Mouse (Mus musculus): ENCODE data around the gene Fnbp1.

Fnbp1 gene

DNA sequence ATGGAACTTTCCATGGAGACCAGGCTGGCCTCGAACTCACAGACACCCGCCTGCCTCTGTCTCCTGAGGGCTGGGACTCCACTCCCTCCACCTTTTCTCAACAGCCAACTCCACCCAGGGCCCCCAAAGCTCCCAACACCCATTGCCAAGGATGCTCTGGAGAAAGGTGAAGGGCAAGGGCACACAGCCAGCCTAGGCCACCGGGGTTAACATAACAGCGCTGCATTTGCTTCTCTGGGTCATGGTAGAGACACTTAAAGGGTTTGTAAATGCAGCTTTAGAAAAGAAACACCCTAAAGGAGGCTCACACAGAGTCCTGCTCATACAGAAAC is 72.7 kb downstream of the Fnbp1 start:
- DNase-seq (ENCODE audit: low spot score in 2 of 2) = no peak

DNA sequence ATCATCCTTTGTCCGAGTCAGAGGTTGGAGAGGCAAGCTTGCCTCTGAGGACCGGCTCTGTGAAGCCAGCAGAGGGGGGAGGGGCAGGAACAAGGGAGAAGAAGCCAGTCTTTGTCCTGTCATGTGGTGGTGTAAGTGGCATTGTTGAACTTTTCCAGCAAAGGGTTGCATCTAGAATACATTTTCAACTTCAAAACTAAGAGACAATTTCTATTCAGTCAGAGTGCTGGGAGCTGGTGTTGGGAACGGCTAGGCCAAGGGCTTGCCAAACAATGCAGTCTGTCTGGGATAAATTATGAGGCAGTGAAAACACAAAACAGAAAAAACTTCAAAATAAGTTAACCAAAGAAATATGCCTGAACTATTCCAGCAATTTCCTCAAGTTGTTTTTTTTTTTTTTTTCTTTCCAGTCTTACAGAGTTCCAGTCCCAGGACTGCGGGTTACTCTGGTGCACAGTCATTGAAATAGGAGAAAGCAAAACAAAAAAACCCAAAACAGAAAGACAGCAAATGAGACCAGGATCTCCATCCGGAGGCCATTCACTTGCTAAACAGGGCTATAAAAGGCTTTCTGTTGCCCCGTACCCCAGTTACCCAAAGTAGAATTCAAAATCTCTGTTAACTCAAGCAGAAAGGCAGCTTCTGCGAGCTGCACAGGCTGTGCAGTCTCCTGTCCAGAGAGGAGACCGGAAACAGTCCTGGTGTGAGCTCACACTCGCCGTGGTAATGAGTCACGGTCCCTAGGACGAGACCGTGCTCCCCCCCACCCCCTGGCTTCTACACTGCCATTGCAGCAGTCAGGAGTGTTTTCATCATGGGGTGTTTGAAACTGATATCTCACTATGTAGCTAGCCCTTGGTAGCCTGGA is 73.3 kb downstream of the Fnbp1 start:
- no peak for DNase-seq (ENCODE audit: low spot score in 2 of 2)

DNA sequence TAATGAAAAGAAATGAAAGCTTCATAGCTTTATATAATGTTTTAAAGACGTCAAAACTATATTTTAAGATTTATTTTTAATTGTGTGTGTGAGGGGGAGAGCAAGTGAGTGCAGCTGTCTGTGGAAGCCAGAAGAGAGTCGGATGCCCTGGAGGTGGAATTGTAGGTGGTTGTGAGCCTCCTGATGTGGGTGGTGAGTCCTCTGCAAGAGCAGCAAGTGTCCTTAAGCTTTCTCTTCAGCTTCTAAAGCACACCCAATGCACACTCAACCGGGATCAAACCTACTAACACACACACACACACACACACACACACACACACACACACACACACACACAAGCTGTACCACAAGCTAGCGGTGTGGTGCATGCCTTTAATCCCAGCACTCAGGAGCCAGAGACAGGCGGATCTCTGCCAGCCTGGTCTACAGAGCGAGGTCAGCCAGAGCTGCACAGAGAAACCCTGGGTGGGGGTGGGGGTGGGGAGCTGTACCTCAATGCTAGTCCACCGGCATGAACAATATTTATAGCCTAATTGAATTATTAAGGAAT is 74.0 kb downstream of the Fnbp1 start:
- DNase-seq (ENCODE audit: low spot score in 2 of 2) = no peak

DNA sequence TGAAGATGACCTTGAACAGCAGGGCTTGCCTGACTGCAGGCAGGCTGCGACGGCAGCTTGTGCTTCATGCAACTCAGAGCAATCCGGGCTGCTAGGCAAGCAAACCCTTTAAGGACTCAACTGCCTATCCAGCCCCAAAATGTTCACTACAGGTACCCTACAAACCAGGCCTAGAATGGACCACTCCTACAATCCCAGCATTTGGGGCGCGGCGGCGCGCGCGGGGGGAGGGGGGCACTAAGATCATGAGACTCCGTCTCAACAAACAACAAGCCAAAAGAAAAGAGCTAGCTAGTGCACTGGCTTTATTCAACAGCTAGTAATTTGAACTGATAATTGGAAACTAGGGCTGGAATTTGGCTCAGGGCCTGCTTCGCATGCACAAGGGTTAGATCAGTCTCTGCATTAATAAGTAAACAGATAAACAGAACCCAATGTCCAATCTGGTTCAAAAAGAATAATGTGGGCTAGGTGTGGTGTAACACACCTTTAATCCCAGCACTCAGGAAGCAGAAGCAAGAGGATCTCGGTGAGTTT is 74.7 kb downstream of the Fnbp1 start:
- no peak for DNase-seq (ENCODE audit: low spot score in 2 of 2)

DNA sequence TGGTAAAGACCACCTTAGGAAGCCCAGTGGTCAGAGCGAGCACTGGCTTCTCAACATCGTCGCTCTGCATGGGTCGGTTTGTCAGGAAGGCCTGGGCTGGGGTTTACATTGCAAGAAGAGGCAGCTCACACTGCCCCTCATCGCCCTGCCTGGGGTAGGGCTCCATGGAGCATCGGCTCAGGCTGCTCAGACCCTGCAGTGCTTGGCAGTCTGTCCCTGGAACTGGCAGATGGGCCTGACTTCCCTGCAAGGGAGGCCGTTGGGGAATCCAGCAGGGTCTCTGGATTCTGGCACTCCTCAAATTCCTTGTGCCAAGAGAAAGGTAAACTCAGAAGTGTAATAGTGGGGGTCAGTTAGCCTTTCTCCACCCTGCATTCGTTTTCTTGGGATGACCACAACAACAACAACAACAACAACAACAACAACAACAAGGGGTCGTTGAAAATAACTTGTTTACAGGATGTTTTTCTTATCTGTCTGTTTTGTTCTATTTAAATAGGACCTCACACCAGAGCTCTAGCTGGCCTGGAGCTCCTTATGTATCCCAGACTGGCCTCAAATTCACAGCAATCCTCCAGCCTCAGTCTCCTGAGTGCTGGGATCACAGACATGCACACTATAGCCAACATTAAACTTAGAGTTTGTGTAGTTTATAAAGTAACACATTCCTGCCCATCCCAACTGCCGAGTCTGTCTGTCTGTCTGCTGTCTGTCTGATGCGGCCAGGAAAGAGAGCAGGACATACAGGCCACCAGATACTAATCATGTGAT is 75.6 kb downstream of the Fnbp1 start:
- no peak for DNase-seq (ENCODE audit: low spot score in 2 of 2)

DNA sequence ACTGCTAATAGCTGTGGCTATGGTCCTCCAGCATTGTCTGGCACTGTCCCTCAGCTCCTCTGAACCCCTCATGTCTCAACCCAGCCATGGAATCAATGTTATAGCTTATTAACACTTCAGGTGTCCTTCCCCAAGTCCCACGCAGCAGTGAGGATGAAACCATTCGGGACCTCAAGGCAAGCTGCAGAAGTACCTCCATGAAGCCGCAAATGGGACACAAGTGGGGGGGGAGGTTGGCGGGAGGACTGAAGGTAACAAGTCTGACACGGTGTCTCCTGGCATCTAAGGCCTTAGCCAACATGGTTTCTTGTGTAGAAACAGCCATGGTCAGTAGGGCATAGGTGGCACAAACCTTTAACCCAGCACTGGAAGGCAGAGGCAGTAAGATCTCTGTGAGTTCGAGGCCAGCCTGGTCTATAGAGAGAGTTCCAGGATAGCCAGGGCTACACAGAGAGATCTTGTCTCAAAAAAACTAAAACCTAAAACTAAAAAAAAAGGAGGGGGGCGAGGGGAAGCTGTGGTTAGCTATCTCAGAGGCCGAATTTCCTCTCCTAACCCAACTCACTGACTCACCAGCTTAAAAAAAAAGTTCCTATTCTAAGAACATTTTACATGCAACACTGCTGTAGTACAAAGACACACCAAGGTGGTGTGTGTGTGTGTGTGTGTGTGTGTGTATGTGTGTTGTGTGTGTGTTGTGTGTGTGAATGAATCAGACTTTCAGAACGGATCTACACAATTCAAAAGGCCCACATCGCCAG is 79.8 kb downstream of the Fnbp1 start:
- DNase-seq (ENCODE audit: low spot score in 2 of 2) = peak; percentile 64 to 71

DNA sequence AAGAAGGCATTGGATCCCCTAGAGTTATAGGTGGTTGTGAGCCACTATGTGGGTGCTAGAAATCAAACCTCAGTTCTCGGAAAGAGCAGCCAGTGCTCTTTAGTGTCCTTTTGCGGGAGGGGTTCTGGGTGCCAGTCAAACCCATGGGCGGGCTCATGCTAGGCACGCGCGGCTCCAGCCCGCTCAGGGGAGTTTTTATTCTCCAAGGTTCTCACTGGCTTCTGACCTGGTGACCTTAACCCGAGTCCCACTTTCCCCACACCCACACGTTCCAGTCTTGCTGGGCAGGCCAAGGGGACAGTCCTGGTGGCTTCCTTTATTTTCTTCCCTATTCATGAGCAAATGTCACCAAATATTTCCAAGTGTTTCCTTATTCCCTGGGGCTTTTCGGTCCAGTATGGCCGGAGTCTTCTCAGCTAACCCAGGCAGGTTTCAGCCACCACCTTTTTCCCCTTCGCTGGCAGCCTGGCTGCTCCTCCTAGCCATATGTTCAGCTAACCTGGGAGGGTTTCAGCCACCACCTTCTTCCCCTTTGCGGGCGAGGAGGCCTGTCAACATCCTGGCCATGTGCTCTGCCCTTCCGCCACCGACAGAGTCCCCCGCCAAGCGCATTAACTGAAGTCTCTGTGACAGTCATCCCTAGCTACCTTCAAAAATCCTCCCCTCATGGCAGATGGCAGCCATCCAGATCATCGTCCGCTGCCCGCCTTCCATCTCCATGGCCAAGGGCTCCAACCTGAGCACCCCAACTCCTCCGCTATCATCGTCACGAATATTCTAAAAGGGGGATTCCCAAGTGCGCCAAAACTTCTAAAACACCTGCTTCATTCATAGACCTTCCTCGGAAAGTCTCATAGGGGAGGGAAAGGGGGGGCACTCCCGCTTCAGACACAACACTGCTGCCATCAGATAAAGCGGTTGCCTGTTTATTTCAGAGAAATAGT is 80.7 kb downstream of the Fnbp1 start:
- peak; percentile 73 to 83 for DNase-seq (ENCODE audit: low spot score in 2 of 2)

DNA sequence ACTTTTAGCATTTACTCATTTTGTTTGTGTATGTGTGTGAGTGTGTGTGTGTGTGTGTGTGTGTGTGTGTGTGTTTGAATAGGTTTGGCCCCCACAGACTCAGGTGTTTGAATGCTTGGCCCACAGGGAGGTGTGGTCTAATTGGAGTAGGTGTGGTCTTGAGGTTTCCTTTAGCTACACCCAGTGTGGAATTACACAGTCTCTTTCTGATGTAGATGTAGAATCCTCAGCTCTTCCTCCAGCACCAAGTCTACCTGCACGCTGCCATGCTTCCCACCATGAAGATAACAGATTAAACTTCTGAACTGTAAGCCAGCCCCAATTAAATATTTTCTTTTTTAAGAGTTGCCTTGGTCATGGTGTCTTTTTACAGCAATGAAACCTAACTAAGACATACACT is 81.5 kb downstream of the Fnbp1 start:
- peak in 1 of 2 experiments; percentile 46 for DNase-seq (ENCODE audit: low spot score in 2 of 2)

DNA sequence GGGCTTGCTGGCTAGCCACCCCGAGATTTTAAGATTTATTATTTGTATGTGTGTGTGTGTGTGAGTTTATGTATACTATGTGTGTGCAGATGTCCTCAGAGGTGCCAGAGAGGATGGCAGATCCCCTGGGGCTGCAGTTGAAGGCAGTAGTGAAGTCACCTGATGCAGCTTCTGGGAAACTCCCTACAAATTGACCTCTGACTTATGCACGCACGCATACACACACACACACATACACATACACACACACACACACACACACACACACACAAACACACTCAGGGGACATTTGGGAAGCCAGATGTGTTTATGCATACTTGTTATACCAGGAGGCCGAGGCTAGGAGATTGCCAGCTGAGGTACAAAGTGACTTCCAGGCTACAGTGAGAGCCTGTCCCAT is 83.4 kb downstream of the Fnbp1 start:
- no peak for DNase-seq (ENCODE audit: low spot score in 2 of 2)

DNA sequence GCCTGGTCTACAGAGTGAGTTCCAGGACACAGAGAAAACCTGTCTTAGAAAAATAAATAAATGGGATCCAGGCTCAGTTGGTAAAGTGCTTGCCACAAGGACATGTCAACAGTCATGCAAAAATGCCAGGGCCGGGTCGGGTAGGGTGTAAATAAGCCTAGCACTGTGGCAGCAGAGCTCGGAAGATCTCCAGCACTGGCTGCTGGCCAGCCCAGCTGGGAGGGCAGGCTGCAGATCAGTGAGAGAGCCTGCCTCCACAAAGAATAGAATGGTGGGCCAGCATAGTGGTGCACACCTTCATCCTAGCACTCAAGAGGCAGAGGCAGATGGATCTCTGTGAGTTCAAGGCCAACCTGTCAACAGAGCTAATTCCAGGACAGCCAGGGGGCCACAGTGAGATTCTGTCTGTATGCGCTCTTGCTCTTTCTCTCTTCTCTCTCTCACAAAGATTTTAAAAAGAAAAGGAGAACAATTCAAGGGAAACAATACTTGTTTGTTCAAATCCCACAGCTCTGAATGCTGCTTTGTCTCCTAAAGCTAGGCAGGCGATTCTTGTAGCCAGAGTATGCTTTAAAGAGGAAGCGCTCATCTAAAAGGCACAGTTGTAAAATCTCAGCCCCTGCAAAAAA is 84.1 kb downstream of the Fnbp1 start:
- no peak for DNase-seq (ENCODE audit: low spot score in 2 of 2)

DNA sequence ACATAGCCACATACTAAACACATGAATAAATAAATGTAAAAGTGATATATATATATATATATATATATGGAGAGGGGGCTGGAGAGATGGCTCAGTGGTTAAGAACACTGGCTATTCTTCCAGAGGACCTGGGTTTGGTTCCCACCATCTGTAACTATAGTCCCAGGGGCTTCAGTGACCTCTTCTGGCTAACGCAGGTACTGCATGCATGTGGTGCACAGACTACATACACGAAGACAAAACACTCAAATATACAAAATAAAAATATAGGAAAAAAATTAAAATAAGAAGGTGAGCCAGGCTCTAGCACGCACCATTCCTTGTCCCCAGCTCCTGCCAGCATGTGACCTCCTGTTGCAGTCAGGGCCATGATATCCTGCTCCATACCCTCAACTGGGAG is 85.7 kb downstream of the Fnbp1 start:
- DNase-seq (ENCODE audit: low spot score in 2 of 2) = no peak

DNA sequence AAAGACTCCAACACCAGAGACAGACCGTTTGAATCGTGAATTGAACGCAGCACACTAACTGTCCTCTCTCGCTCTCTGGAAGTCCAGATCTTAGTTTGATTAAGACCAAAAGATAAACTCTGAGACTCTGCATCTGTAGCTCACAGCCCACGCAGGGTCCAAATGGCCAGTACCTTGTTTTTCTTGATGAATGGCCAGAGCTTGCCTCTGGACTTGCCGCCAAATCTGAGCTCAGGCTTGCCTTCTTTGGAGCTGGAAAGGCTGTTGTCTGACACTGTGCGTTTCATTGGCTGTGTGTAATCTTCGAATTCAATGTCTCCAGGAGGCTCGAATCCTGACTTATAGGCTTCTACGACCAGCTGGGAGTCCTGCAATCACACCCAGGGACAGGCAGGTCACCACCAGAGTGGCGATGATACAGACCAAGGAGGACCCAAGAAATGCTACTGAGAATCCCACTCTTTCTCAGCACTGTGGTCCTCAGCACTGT is 87.9 kb downstream of the Fnbp1 start:
- DNase-seq (ENCODE audit: low spot score in 2 of 2) = no peak

DNA sequence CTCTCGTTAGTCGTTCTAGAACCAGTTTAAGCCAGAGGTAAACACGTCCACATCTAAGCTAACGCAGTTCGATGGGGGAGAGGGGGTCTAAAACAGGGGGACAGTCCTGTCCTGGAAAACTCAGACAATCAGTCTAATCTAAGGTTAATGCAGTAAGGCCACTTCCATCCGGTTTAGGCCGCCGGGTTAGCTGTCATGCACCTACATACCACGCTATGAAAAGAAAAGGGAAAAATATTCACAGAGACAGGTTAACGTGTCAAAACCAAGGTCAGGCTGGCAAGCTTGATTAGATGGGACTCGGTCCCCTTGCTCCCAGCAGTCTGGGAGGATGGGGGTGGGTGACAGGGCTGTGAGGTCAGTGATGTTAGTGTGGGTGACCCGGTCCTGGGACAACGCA is 88.4 kb downstream of the Fnbp1 start:
- no peak for DNase-seq (ENCODE audit: low spot score in 2 of 2)

DNA sequence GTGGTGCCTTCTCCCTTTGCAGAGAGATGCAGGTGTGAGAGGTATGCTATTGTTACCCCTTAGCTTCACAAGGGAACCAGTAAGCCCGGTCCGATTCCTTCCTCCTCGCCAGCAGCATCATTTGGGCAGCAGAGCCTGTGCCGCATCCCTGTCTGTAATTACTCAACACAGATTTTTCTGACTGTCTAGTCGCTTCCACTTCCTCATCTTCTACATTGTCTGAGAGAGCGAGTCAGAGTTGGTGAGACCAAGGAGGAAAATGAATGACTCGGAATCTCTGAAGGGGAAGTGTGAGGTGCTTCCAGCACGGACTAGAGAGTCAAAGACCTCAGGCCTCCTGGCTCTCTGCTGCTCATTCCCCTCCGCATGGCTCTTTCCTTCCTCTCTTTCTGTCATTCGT is 89.4 kb downstream of the Fnbp1 start:
- no peak for DNase-seq (ENCODE audit: low spot score in 2 of 2)

DNA sequence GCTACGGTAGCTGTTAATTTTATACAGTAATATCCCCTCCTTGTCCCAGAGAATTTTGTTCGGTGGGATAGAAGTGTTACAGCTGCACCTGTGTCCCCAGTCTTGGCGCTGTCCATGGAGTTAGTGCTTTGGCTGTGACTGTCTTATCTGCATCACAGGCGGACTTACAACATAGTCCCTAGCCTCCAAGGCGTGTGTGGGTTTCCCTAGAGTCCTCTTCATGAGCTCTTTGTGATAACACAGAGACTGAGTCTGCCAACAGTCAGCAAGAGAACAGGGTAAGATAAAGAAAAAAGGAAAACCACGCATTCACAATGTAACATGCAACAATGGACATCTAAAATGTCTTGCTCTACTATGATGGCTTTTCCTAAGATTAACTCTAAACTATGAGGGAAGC is 93.8 kb downstream of the Fnbp1 start:
- no peak for DNase-seq (ENCODE audit: low spot score in 2 of 2)

DNA sequence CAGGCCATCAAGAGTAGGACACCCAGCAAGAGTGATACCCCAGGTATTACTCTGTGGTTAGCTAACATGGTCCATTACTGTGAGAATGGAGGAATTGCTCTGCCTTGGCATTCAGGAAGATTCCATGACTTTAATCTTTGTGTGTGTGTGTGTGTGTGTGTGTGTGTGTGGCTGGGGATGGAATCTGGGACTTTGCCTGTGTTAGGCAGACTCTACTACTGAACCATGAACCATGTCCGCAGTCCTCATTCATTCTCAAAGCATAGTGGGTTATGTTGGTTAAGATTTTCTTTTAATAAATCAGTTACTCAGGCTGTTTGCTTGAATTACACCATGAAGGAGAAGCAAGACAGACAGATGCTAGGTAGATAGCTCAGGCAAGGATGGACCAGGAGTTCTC is 98.0 kb downstream of the Fnbp1 start:
- no peak for DNase-seq (ENCODE audit: low spot score in 2 of 2)

DNA sequence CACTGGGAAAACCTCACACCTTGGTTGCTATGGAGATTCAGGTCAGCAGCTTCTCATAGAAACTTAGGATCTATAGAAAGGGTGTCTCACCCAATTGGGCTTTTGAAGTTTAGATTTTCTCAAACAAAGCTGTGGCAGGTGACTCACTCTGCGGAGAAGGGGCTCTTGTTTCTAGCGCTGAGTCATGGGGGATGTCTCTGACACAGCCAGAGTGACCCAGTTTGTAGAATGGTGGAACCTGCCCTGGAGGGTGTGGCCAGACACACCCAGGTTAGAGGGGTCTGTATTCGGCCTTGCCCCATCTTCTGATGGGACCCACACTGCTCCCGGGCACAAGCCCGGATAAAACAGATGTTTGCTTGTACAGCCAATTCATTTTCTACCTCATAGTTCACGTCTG is 98.9 kb downstream of the Fnbp1 start:
- DNase-seq (ENCODE audit: low spot score in 2 of 2) = no peak

DNA sequence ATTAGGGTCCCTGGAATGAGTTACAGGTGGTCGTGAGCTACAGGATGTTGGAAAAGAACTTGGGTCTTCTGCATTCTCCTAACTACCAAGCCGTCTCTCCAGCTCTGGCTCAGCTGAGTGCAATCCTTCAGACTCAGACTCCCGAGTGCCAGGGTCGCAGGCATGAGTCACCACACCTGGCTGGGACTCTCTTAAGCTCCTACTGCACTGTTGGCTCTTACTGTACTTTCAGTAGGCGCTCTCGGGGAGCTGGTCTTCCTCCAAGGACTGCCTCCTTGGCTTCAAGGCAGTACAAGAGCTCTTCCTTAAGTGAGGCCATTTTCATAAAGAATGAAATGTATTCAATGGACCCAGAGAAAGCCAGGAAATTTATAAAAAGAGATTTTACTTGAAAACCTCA is 100.4 kb downstream of the Fnbp1 start:
- DNase-seq (ENCODE audit: low spot score in 2 of 2) = no peak

DNA sequence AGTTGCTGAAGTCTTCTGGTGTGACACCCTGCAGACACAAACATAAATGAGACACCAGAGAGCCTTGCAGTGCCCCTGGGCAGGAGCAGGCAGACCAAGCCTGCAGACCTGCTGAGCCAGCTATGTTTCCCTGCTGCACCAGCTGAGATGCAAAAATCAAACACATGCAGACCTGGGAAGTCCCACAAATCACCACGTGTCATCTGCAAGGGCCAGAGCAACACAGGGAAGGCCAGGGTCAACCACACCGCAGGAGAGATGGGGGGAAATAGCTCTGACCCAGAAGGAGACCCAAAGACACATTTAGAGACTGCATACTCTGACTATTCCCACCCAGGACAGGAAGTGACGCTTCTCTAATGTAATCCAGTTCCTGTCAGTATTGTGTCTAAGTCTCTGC is 101.3 kb downstream of the Fnbp1 start:
- DNase-seq (ENCODE audit: low spot score in 2 of 2) = no peak

DNA sequence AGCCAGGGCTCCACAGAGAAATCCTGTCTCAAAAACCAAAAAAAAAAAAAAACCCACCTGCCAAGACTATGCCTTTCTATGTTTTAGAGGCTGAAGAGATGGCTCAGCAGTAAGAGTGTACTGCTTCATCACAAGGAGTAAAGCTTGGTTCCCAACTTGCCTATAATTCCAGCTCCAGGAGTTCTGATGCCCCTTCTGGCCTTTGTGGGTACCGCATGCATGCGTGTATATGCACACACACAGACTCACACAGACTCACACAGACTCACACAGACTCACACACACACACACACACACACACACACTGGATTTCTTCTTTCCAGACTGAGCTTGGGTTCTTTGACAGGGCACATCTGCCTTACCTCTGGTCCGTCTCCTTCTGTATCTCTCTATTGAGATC is 101.8 kb downstream of the Fnbp1 start:
- DNase-seq (ENCODE audit: low spot score in 2 of 2) = no peak

All from natural killer cell, adult 2 months (primary cell).